ENCODE assay signal across 19 mouse cellular contexts in the genomic region with DNA sequence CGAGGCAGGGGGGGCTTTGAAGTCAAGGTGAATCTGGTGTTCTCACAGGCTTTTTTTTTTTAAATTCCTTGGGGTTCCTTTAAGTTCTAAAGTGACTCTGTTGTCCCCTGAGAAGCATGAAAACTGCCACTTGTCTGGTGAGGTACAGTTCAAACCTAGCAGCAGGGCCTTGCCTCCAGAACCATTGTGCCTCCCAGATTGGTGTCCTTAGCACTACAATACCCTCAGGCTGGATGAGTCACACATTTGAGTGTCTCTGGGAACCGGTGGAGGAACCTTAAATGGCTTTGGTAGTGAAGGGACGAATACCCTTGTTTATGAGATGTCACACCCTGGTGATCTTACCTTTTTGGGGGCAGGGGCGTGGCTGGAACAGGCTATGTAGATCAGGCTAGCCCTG. TPM values are rescaled to one million over a fixed set of nuclear protein-coding genes. Genes with fewer than 3 reads are reported as not detected.
DNase-seq lines count a peak whose midpoint lies in the region; ATAC-seq and TF ChIP-seq lines count a peak whose summit lies in the region.
"Had no signal": no experiment of that assay in that cellular context is flagged by ENCODE, and none has a peak within 500 bp of the region (broad histone marks: within the 10 kb centered on the region; RNA-seq: fewer than 3 reads in every experiment).

No protein-coding gene starts in this region.

- 0 out of 2 replicates have a peak overlapping the region, but pooled peaks have one; percentile 2 for H3K9ac ChIP-seq in intestine, embryonic 16.5 days (ENCODE audit: low read depth, low read length)
- H3K9ac ChIP-seq in intestine, embryonic 15.5 days: no peak overlapping the region
- no peak overlapping the region for H3K9ac ChIP-seq in MEL (ENCODE audit: control insufficient read depth, low read depth, low read length, poor library complexity, severe bottlenecking)
- H3K9ac ChIP-seq: embryonic facial prominence, embryonic 13.5 days; forebrain, embryonic 12.5 days; heart, embryonic 13.5 days; hindbrain, embryonic 15.5 days had no signal

- no peaks in the 10 kb centered on the region for H3K27me3 ChIP-seq in intestine, embryonic 16.5 days (replicated peaks; ENCODE audit: control insufficient read depth, insufficient read depth, low read length)
- H3K27me3 ChIP-seq in intestine, embryonic 15.5 days (replicated peaks): no peaks in the 10 kb centered on the region
- H3K27me3 ChIP-seq in MEL (ENCODE audit: control insufficient read depth in 1 of 2, insufficient read depth in 2 of 2, low read length in 2 of 2): no peaks in the 10 kb centered on the region
- H3K27me3 ChIP-seq: embryonic facial prominence, embryonic 13.5 days; heart, embryonic 13.5 days; hindbrain, embryonic 15.5 days had no signal

- peaks cover 21% of the 10 kb centered on the region for H3K4me1 ChIP-seq in intestine, embryonic 16.5 days (ENCODE audit: control insufficient read depth, insufficient read depth, low read length)
- peaks cover 11% of the 10 kb centered on the region for H3K4me1 ChIP-seq in intestine, embryonic 15.5 days (replicated peaks)
- H3K4me1 ChIP-seq in MEL (ENCODE audit: control insufficient read depth in 1 of 2, insufficient read depth in 2 of 2, low read length in 2 of 2): peaks cover 5 to 27% of the 10 kb centered on the region in 2 experiments

- peaks cover under 1% of the 10 kb centered on the region; the same call in 1 of the 2 replicates for H3K79me2 ChIP-seq in MEL (ENCODE audit: control insufficient read depth, insufficient read depth, low read length, poor library complexity)

- ATAC-seq in intestine, embryonic 16.5 days: no peak
- ATAC-seq in intestine, embryonic 15.5 days: no peak
- ATAC-seq: forebrain, embryonic 16.5 days had no signal

- no peak overlapping the region for H3K4me2 ChIP-seq in intestine, embryonic 16.5 days (ENCODE audit: low read depth, low read length)
- no peak overlapping the region for H3K4me2 ChIP-seq in intestine, embryonic 15.5 days (replicated peaks)
- H3K4me2 ChIP-seq: embryonic facial prominence, embryonic 13.5 days; forebrain, embryonic 12.5 days; heart, embryonic 13.5 days; hindbrain, embryonic 15.5 days had no signal

- no peak for TF ChIP-seq EP300 in MEL (IDR thresholded peaks at IDR 0.05; ENCODE audit: low read depth in 1 of 2, low read length in 2 of 2)

- H3K27ac ChIP-seq in intestine, embryonic 16.5 days (ENCODE audit: low read length): no peak overlapping the region
- H3K27ac ChIP-seq in intestine, embryonic 15.5 days: no peak overlapping the region
- no peak overlapping the region for H3K27ac ChIP-seq in MEL (ENCODE audit: control insufficient read depth, low read depth, low read length)
- H3K27ac ChIP-seq: embryonic facial prominence, embryonic 13.5 days; forebrain, embryonic 12.5 days; heart, embryonic 13.5 days; hindbrain, embryonic 15.5 days had no signal

- TF ChIP-seq POLR2A in MEL (IDR thresholded peaks at IDR 0.05; ENCODE audit: control insufficient read depth in 1 of 2, insufficient read depth in 1 of 2, low read depth in 1 of 2, low read length in 2 of 2, poor library complexity in 1 of 2): no peak

- no peaks in the 10 kb centered on the region for H3K9me3 ChIP-seq in intestine, embryonic 16.5 days (ENCODE audit: control insufficient read depth, low read length)
- H3K9me3 ChIP-seq in intestine, embryonic 15.5 days: no peaks in the 10 kb centered on the region
- H3K9me3 ChIP-seq in MEL (replicated peaks; ENCODE audit: insufficient read depth, low read length): no peaks in the 10 kb centered on the region
- H3K9me3 ChIP-seq: embryonic facial prominence, embryonic 13.5 days; forebrain, embryonic 12.5 days; heart, embryonic 13.5 days; hindbrain, embryonic 15.5 days had no signal

- no peak for TF ChIP-seq CTCF in MEL (IDR thresholded peaks at IDR 0.05 in 2 of 3, conservative IDR thresholded peaks at IDR 0.05 in 1 of 3; ENCODE audit: control insufficient read depth in 1 of 3, insufficient read depth in 1 of 3, low read depth in 2 of 3, low read length in 3 of 3, poor library complexity in 1 of 3, severe bottlenecking in 1 of 3)

- H3K36me3 ChIP-seq in intestine, embryonic 16.5 days (ENCODE audit: control insufficient read depth, insufficient read depth, low read length): no peaks in the 10 kb centered on the region
- H3K36me3 ChIP-seq in intestine, embryonic 15.5 days: no peaks in the 10 kb centered on the region
- peaks cover 0 to 13% of the 10 kb centered on the region in 2 experiments; a peak in 2 of 4 replicates for H3K36me3 ChIP-seq in MEL (ENCODE audit: control insufficient read depth in 1 of 2, insufficient read depth in 2 of 2, low read length in 2 of 2)
- H3K36me3 ChIP-seq: embryonic facial prominence, embryonic 13.5 days; forebrain, embryonic 12.5 days; heart, embryonic 13.5 days; hindbrain, embryonic 15.5 days had no signal

- no peak for TF ChIP-seq RAD21 in MEL (IDR thresholded peaks at IDR 0.05; ENCODE audit: low read depth, low read length)

- DNase-seq in 416B (ENCODE audit: low read depth): peak; percentile 58
- DNase-seq in MEL (ENCODE audit: low read depth, low spot score): peak; percentile 37
- DNase-seq in T-cell, adult 2 months (ENCODE audit: low spot score): no peak
- DNase-seq in spleen, adult 12 weeks (ENCODE audit: low spot score): no peak
- no peak for DNase-seq in urinary bladder, adult 2 months (ENCODE audit: low spot score)
- DNase-seq: adrenal gland, adult 2 months; adrenal gland, postnatal 25 days; cerebellum, adult 18-20 months; cerebellum, adult 9-11 months; cerebellum, postnatal 36 days; gastrocnemius, postnatal 10 days; heart, postnatal 36 days had no signal

- H3K4me3 ChIP-seq in intestine, embryonic 16.5 days (ENCODE audit: low read length): no peak overlapping the region
- no peak overlapping the region for H3K4me3 ChIP-seq in intestine, embryonic 15.5 days (replicated peaks)
- no peak overlapping the region for H3K4me3 ChIP-seq in MEL (ENCODE audit: control insufficient read depth in 1 of 2, insufficient read depth in 1 of 2, low read depth in 2 of 2, low read length in 2 of 2)
- H3K4me3 ChIP-seq: embryonic facial prominence, embryonic 13.5 days; forebrain, embryonic 12.5 days; heart, embryonic 13.5 days; hindbrain, embryonic 15.5 days had no signal

- WGBS in intestine, embryonic 16.5 days: 63% methylated on average over 4 of the region's 4 CpGs
- WGBS in intestine, embryonic 15.5 days: 66% methylated on average over 4 of the region's 4 CpGs

TF ChIP-seq in MEL, 35 proteins besides CTCF, POLR2A, EP300 and RAD21:
- TF ChIP-seq ZKSCAN1 (IDR thresholded peaks at IDR 0.05; ENCODE audit: low read depth, low read length): no peak
- no peak for TF ChIP-seq MAZ (IDR thresholded peaks at IDR 0.05; ENCODE audit: low read depth, low read length)
- TF ChIP-seq UBTF (IDR thresholded peaks at IDR 0.05; ENCODE audit: borderline replicate concordance, insufficient read depth, low read depth, low read length): no peak
- no peak for TF ChIP-seq NRF1 (IDR thresholded peaks at IDR 0.05; ENCODE audit: insufficient read depth, low read depth, low read length, poor library complexity, severe bottlenecking)
- TF ChIP-seq CHD2 (IDR thresholded peaks at IDR 0.05; ENCODE audit: low read length): no peak
- TF ChIP-seq USF1 (IDR thresholded peaks at IDR 0.05; ENCODE audit: low read depth, low read length): no peak
- TF ChIP-seq CHD1 (IDR thresholded peaks at IDR 0.05; ENCODE audit: low read depth, low read length): no peak
- no peak for TF ChIP-seq ELF1 (IDR thresholded peaks at IDR 0.05; ENCODE audit: low read depth, low read length)
- no peak for TF ChIP-seq MYC (IDR thresholded peaks at IDR 0.05; ENCODE audit: low read depth, low read length)
- TF ChIP-seq ZC3H11A (IDR thresholded peaks at IDR 0.05; ENCODE audit: low read depth, low read length): no peak
- no peak for TF ChIP-seq HCFC1 (IDR thresholded peaks at IDR 0.05; ENCODE audit: low read depth, low read length)

RNA-seq across cellular contexts. Expression of a gene that starts 4.3 kb away (rescaled TPM):
- 215 TPM in 2 replicates for polyA plus RNA-seq in intestine, embryonic 16.5 days (2015; fragmentation: Nextera tagmentation; extraction: Ambion mirVana)
- polyA plus RNA-seq in intestine, embryonic 15.5 days (2015; fragmentation: Nextera tagmentation; extraction: Ambion mirVana): 203 and 215 TPM in 2 replicates
- total RNA-seq in MEL (2012; rRNA removed): 40.3 and 44.4 TPM in 2 replicates
- 10 to 100 TPM in 1 of 2 experiments, not detected in 1; 73.0 TPM for polyA plus RNA-seq in MEL (2012; ENCODE audit: insufficient read depth in 1 of 2, insufficient read length in 2 of 2, low read depth in 1 of 2, low replicate concordance in 2 of 2, missing spikeins in 1 of 2)
- 3,856 and 5,107 TPM in 2 replicates for polyA plus RNA-seq in urinary bladder, adult 2 months (2012; rRNA removed)

RNA-seq across cellular contexts. Expression of a gene that starts 41.8 kb away (rescaled TPM):
- 36.2 and 36.6 TPM in 2 replicates for polyA plus RNA-seq in intestine, embryonic 16.5 days (2015; fragmentation: Nextera tagmentation; extraction: Ambion mirVana)
- 44.5 and 44.6 TPM in 2 replicates for polyA plus RNA-seq in intestine, embryonic 15.5 days (2015; fragmentation: Nextera tagmentation; extraction: Ambion mirVana)
- 5.5 and 7.7 TPM in 2 replicates for total RNA-seq in MEL (2012; rRNA removed)
- polyA plus RNA-seq in MEL (2012; ENCODE audit: insufficient read depth in 1 of 2, insufficient read length in 2 of 2, low read depth in 1 of 2, low replicate concordance in 2 of 2, missing spikeins in 1 of 2): 10 to 100 TPM in 1 of 2 experiments, not detected in 1; 20.0 TPM
- 124 and 138 TPM in 2 replicates for polyA plus RNA-seq in urinary bladder, adult 2 months (2012; rRNA removed)

RNA-seq across cellular contexts. Expression of a gene that starts 55.1 kb away (rescaled TPM):
- polyA plus RNA-seq in intestine, embryonic 16.5 days (2015; fragmentation: Nextera tagmentation; extraction: Ambion mirVana): 6.4 and 8.7 TPM in 2 replicates
- 5.4 and 8.3 TPM in 2 replicates for polyA plus RNA-seq in intestine, embryonic 15.5 days (2015; fragmentation: Nextera tagmentation; extraction: Ambion mirVana)
- total RNA-seq in MEL (2012; rRNA removed): not detected in 2 replicates
- polyA plus RNA-seq in MEL (2012; ENCODE audit: insufficient read depth in 1 of 2, insufficient read length in 2 of 2, low read depth in 1 of 2, low replicate concordance in 2 of 2, missing spikeins in 1 of 2): under 1 TPM in 1 of 2 experiments, not detected in 1; 0.15 TPM
- polyA plus RNA-seq in urinary bladder, adult 2 months (2012; rRNA removed): 1.1 and 1.2 TPM in 2 replicates
- total RNA-seq: adrenal gland, adult 2 months; adrenal gland, postnatal 25 days had no signal
- polyA plus RNA-seq: forebrain, embryonic 16.5 days had no signal

Comparison
In these comparisons a context has a peak if more than half of its experiments do, and no peak if none do; other contexts are left out.
1. DNase-seq: peak in 416B (single experiment) and MEL (single experiment); none in T-cell, adult 2 months (single experiment), spleen, adult 12 weeks (single experiment) and urinary bladder, adult 2 months (single experiment).
2. RNA of a gene that starts 4.3 kb away (polyA plus RNA-seq): 3,856 to 5,107 TPM in urinary bladder, adult 2 months; 215 TPM in intestine, embryonic 16.5 days, 203 to 215 TPM in intestine, embryonic 15.5 days and 73.0 TPM in MEL; every median in the first group is over 10 times any median in the second.